Mouse (Mus musculus): ENCODE measurements at regions not wholly inside any gene's neighbourhood (a gene's known extent, or its start where the extent isn't known, plus 50 kb on each side); places are given as distances from the start of the nearest gene placed in this dataset.

DNA sequence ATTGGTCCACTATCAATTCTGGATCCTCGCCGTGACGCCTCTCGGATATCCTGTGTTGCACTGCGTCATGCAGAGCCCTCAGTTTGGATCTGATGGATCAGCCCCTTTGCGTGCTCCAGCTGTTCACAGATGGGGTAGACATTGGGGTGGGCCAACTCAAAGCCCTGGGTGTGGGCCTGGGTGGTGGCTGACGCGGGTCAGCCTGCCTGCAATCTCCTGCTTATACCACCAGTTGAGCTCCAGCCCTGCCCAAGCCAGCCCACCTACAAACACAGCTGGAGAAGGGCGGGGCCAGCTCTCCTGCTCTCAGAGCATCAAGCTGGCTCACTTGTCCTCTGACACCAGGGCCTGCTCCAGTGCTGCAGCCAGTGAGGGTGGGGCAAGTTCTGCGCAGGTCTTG lies 73.1 kb downstream of the Rps15a start:
- TF ChIP-seq POLR2A (IDR thresholded peaks at IDR 0.05; ENCODE audit: borderline replicate concordance, insufficient read depth, low read length) (no peak), CTCF (IDR thresholded peaks at IDR 0.05; ENCODE audit: borderline replicate concordance, insufficient read depth, low read depth, low read length) (no peak)
- no peaks in the 10 kb centered on the region for H3K27me3 ChIP-seq (ENCODE audit: control insufficient read depth, insufficient read depth, low read length)
- no peak overlapping the region for H3K4me3 ChIP-seq (replicated peaks; ENCODE audit: insufficient read depth, low read depth, low read length)
- no peaks in the 10 kb centered on the region for H3K4me1 ChIP-seq (ENCODE audit: control insufficient read depth, insufficient read depth, low read length)
- WGBS, result 64% methylated on average over 10 of the region's 10 CpGs
- H3K27ac ChIP-seq (ENCODE audit: insufficient read depth, low read length), result no peak overlapping the region
- no peak for DNase-seq

DNA sequence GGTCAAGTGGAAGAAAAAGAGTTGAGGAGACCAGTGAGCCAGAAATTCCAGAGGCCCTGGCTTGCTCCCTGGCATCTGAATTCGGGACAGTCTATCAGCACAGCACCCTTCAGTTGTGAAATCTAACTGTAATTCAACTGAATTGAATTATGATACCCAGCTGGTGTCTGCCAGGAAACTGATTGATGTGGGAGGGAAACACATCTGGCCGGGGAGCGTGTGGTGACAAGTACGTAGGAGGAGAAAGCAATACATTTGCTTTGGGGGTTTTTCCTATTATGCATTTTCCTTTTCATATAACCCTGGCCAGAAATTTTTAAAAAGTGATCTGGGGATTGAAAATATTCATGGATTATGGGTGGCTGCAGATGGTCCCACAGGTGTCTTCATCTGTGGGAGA lies 76.1 kb downstream of the Rps15a start:
- WGBS, result 83% methylated on average over 4 of the region's 4 CpGs
- no peak overlapping the region for H3K27ac ChIP-seq (ENCODE audit: insufficient read depth, low read length)
- no peak for TF ChIP-seq POLR2A (IDR thresholded peaks at IDR 0.05; ENCODE audit: borderline replicate concordance, insufficient read depth, low read length)
- no peak for TF ChIP-seq CTCF (IDR thresholded peaks at IDR 0.05; ENCODE audit: borderline replicate concordance, insufficient read depth, low read depth, low read length)
- H3K4me3 ChIP-seq (replicated peaks; ENCODE audit: insufficient read depth, low read depth, low read length), result no peak overlapping the region
- no peaks in the 10 kb centered on the region for H3K4me1 ChIP-seq (ENCODE audit: control insufficient read depth, insufficient read depth, low read length)
- no peaks in the 10 kb centered on the region for H3K27me3 ChIP-seq (ENCODE audit: control insufficient read depth, insufficient read depth, low read length)
- no peak for DNase-seq

DNA sequence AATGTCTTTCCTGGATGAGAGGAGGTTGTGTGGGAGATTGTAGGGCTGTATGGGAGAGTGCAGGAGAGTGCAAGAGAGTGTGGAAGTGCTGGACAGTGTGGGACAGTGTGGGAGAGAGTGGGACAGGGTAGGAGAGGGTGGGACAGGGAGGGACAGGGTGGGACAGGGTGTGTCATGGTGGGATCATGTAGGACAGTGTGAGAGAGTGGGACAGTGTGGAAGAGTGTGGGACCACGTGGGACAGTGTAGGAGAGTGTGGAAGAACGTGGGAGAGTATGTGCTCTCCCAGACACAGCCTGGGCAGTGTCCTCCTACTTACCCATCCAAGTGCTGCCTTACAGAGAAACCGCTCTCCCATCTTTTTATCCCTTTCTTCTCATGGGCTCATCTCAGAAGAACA lies 78.9 kb downstream of the Rps15a start:
- WGBS, result 45% methylated on average over 3 of the region's 3 CpGs
- Histone ChIP-seq H3K27me3 (ENCODE audit: control insufficient read depth, insufficient read depth, low read length) (no peaks in the 10 kb centered on the region), H3K27ac (ENCODE audit: insufficient read depth, low read length) (no peak overlapping the region), H3K4me1 (ENCODE audit: control insufficient read depth, insufficient read depth, low read length) (no peaks in the 10 kb centered on the region), H3K4me3 (replicated peaks; ENCODE audit: insufficient read depth, low read depth, low read length) (no peak overlapping the region)
- TF ChIP-seq CTCF (IDR thresholded peaks at IDR 0.05; ENCODE audit: borderline replicate concordance, insufficient read depth, low read depth, low read length), result no peak
- no peak for TF ChIP-seq POLR2A (IDR thresholded peaks at IDR 0.05; ENCODE audit: borderline replicate concordance, insufficient read depth, low read length)
- no peak for DNase-seq

DNA sequence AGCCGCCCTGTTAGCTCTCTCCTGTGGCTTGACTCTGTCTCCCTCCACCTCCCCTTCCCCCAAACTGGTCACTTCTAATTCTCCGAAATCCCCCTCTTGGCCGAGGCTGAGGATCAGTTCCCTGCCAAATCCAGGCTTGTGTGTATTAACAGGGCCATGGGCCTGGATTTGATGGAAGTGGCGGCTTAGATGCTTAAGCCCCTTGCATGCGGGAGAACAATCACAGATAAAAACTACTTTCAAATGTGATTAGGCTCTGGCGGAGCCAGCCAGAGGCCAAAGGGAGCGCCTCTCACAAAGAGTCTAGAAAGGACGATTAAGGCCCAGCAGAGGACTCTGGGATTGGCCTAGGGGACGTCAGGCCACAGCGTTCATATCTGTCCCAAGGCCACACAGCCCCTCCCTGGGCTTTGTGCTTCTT lies 89.9 kb downstream of the Rps15a start:
- DNase-seq, result no peak
- WGBS, result 19% methylated on average over 10 of the region's 10 CpGs
- Histone ChIP-seq H3K4me1 (ENCODE audit: control insufficient read depth, insufficient read depth, low read length) (no peaks in the 10 kb centered on the region), H3K4me3 (replicated peaks; ENCODE audit: insufficient read depth, low read depth, low read length) (no peak overlapping the region), H3K27ac (ENCODE audit: insufficient read depth, low read length) (no peak overlapping the region), H3K27me3 (ENCODE audit: control insufficient read depth, insufficient read depth, low read length) (no peaks in the 10 kb centered on the region)
- no peak for TF ChIP-seq CTCF (IDR thresholded peaks at IDR 0.05; ENCODE audit: borderline replicate concordance, insufficient read depth, low read depth, low read length)

- TF ChIP-seq POLR2A (IDR thresholded peaks at IDR 0.05; ENCODE audit: borderline replicate concordance, insufficient read depth, low read length) (no peak), CTCF (IDR thresholded peaks at IDR 0.05; ENCODE audit: borderline replicate concordance, insufficient read depth, low read depth, low read length) (no peak)
- Histone ChIP-seq H3K27me3 (ENCODE audit: control insufficient read depth, insufficient read depth, low read length) (no peaks in the 10 kb centered on the region), H3K4me1 (ENCODE audit: control insufficient read depth, insufficient read depth, low read length) (no peaks in the 10 kb centered on the region), H3K27ac (ENCODE audit: insufficient read depth, low read length) (no peak overlapping the region), H3K4me3 (replicated peaks; ENCODE audit: insufficient read depth, low read depth, low read length) (no peak overlapping the region)
- no peak for DNase-seq
- 30% methylated on average over 7 of the region's 7 CpGs for WGBS
Measured at GRCm38 (mm10) chr7:118004620-118005019, 111.4 kb downstream of the Rps15a start.

GRCm38 (mm10) chr7:118001881-118002280 lies 114.1 kb downstream of the Rps15a start:
- Histone ChIP-seq H3K4me3 (replicated peaks; ENCODE audit: insufficient read depth, low read depth, low read length) (no peak overlapping the region), H3K27ac (ENCODE audit: insufficient read depth, low read length) (no peak overlapping the region), H3K4me1 (ENCODE audit: control insufficient read depth, insufficient read depth, low read length) (no peaks in the 10 kb centered on the region), H3K27me3 (ENCODE audit: control insufficient read depth, insufficient read depth, low read length) (no peaks in the 10 kb centered on the region)
- no peak for TF ChIP-seq POLR2A (IDR thresholded peaks at IDR 0.05; ENCODE audit: borderline replicate concordance, insufficient read depth, low read length)
- TF ChIP-seq CTCF (IDR thresholded peaks at IDR 0.05; ENCODE audit: borderline replicate concordance, insufficient read depth, low read depth, low read length), result no peak
- DNase-seq, result no peak
- WGBS, result 73% methylated on average over 3 of the region's 3 CpGs

DNA sequence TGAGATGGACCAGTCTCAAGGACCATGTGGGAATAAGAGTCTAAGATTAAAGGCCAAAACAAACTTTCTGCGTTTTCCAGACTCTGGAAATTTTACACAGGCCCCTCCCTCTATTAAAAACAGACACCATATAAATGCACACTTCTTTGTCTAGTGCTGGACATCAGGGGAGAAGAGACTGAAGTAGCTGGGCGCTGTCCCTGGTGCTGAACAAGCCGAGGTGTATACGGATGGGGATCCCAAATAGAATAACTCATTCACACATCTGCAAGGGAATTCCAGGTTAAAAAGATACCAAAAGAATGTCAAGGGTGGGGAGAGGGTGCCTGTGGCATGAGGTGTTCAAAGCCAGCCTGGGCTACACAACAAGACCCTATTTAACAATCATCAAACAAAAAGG lies 114.9 kb downstream of the Rps15a start:
- H3K4me3 ChIP-seq (replicated peaks; ENCODE audit: insufficient read depth, low read depth, low read length), result no peak overlapping the region
- 20% methylated on average over 4 of the region's 4 CpGs for WGBS
- no peak for TF ChIP-seq CTCF (IDR thresholded peaks at IDR 0.05; ENCODE audit: borderline replicate concordance, insufficient read depth, low read depth, low read length)
- TF ChIP-seq POLR2A (IDR thresholded peaks at IDR 0.05; ENCODE audit: borderline replicate concordance, insufficient read depth, low read length), result no peak
- no peak overlapping the region for H3K27ac ChIP-seq (ENCODE audit: insufficient read depth, low read length)
- DNase-seq, result no peak
- no peaks in the 10 kb centered on the region for H3K27me3 ChIP-seq (ENCODE audit: control insufficient read depth, insufficient read depth, low read length)
- H3K4me1 ChIP-seq (ENCODE audit: control insufficient read depth, insufficient read depth, low read length), result no peaks in the 10 kb centered on the region

DNA sequence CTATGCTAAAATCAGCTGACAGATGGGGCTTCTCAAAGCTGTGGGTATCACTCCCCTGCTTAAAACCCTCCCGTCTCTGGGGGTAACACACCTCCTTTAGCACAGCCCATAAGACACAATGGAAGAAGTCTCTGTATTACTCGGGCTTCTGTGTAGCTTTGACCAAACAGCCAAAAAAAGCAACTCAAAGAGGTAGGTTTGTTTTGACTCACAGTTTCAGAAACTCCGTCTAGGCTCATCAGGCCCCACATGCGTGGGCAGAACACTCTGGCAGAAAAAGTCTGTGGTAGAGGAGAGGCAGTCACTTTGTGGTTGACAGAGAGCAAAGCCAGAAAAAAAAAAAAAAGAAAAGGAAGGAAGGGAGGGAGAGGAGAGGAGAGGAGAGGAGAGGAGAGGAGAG lies 133.8 kb downstream of the Rps15a start:
- 81% methylated on average over 4 of the region's 4 CpGs for WGBS
- Histone ChIP-seq H3K27ac (ENCODE audit: insufficient read depth, low read length) (no peak overlapping the region), H3K27me3 (ENCODE audit: control insufficient read depth, insufficient read depth, low read length) (no peaks in the 10 kb centered on the region), H3K4me1 (ENCODE audit: control insufficient read depth, insufficient read depth, low read length) (no peaks in the 10 kb centered on the region), H3K4me3 (replicated peaks; ENCODE audit: insufficient read depth, low read depth, low read length) (no peak overlapping the region)
- TF ChIP-seq POLR2A (IDR thresholded peaks at IDR 0.05; ENCODE audit: borderline replicate concordance, insufficient read depth, low read length), result no peak
- TF ChIP-seq CTCF (IDR thresholded peaks at IDR 0.05; ENCODE audit: borderline replicate concordance, insufficient read depth, low read depth, low read length), result no peak
- no peak for DNase-seq
